Mouse (Mus musculus) cerebellum, postnatal 36 days (tissue): Measurements from ENCODE around the gene Gm3468.
A peak's percentile ranks its signal among the peaks of the same experiment; 100 is the strongest.
"Not testable (repeated sequence)": the region's sequence is repeated elsewhere in the genome, so short reads cannot be mapped to it uniquely, and the experiment has no call there.

Experiments
- DNase-seq, 2 experiments: peaks; one replicate each; pipeline ENCODE4 v3.0.0; 2021 to 2022; ENCODE audit warnings: mixed read lengths in 2 of 2

The Gm3468 gene

DNA sequence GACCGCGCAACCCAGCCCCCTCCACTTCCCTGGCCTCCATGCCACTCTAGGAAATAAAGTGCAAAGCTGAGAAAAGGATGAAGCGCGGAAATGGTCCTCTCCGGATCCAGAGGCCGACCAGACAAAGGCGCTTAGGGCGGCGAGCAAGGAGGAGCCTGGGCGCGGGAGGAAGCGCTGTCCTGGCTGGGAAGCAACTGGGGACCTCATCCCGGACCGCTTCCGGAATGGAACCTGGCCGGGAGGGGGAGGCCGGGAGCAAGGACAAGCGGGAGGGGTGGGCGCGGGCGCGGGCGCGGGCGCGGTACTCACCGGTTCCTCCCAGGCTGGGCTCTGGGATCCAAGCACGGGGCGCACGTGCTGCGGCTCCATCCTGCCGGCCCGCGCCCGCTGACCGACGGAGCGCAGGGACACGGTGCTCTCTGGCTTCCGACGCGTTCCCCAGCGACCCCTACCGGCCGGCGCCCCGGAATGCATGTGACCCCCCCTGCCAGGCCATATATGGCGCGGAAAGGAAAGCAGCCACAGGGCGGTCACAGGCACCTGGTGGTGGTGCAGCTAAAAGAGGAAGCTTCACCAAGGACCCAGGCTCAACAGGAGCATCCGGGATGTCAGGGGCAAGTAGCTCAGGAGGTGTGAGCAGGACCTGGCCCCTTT lies at the start of gene Gm3468:
Gm3468 (minus strand) TSS at position 394 of the 654 bp plus-strand sequence.
- DNase-seq: peak; percentile 37 to 44

DNA sequence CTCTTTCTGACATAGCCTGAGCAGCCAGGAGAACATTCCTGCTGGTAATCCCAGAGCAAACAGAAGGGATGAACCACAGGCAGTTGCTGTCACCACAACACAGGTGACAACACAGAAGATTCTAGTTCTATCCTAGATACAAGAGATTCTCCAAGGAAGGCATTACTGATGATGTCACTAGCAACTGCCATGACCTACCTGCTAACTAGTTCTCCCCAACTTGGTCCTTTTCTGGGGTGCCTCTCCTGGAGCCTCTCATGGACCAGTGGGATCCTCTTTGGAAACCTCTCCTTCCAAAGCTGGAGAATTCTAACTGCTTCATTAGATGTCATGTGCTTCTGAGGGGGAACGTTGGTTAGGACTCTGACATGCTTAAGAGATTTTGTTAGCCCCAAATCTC lies 17.2 kb upstream of the Gm3468 start, which contains the start of gene Gm3476:
Gm3476 (minus strand) TSS at position 101 of the 400 bp plus-strand sequence.
- not testable (repeated sequence) for DNase-seq

DNA sequence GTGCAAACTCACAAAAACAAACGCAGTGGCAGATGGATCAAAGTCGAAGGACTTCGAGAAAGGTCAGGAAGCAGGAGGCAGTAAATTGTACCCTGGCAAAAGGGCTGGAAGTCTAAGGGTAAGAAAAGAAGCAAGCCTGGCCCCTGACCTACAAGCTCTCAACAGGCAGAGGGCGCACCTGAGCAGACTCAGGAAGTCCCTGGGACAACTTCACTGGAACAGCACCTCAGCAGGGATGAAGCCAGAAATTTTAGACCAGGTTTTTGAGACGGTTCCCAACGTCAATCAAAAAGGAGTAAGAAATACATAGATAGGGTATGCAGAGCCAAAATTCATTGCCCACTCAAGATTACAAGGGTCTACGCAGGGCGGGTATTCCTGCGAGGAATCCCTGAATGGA lies 965 bp downstream of the Gm3468 start:
- peak in 1 of 2 experiments; percentile 3 for DNase-seq

DNA sequence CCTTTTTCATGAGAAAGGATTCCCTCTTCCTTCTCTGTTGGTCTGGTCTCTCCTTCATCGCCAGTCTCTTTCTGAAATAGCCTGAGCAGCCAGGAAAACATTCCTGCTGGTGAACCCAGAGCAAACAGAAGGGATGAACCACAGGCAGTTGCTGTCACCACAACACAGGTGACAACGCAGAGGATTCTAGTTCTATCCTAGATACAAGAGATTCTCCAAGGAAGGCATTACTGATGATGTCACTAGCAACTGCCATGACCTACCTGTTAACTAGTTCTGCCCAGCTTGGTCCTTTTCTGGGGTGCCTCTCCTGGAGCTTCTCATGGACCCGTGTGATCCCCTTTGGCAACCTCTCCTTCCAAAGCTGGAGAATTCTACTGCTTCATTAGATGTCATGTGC lies 14.6 kb downstream of the Gm3468 start, which contains the start of gene Gm8206:
Gm8206 (minus strand) TSS at position 101 of the 400 bp plus-strand sequence.
- DNase-seq: not testable (repeated sequence)

DNA sequence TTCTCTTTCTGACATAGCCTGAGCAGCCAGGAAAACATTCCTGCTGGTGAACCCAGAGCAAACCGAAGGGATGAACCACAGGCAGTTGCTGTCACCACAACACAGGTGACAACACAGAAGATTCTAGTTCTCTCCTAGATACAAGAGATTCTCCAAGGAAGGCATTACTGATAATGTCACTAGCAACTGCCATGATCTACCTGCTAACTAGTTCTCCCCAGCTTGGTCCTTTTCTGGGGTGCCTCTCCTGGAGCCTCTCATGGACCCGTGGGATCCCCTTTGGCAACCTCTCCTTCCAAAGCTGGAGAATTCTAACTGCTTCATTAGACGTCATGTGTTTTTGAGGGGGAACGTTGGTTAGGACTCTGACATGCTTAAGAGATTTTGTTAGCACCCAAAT lies 50.3 kb downstream of the Gm3468 start, which contains the start of gene Gm6337:
Gm6337 (minus strand) TSS at position 101 of the 400 bp plus-strand sequence.
- DNase-seq: not testable (repeated sequence)
